Mouse (Mus musculus) forebrain, embryonic 14.5 days (tissue): Measurements from ENCODE around the gene Ccdc177. TPM values are rescaled to one million over a fixed set of nuclear protein-coding genes. Genes with fewer than 3 reads are reported as not detected.

Source experiments
- ATAC-seq: fragments of 200-750 bp; cut with Nextera tagmentation; 2 replicates; pipeline ENCODE4 v1.8.0; 2017; ENCODE audit warnings: mild to moderate bottlenecking, moderate library complexity
- DNase-seq: peaks from one replicate; pipeline ENCODE4 v3.0.0-alpha.2; 2015; ENCODE audit warnings: low spot score
- H3K27ac ChIP-seq: fragments of 300-500 bp; sonication (generic); 2 replicates; pipeline ENCODE4 v1.5.1; 2014; ENCODE audit warnings: low read depth, mild to moderate bottlenecking, control low read depth, low read length, moderate library complexity
- H3K27me3 ChIP-seq: fragments of 300-500 bp; sonication (generic); replicated peaks from 2 replicates; pipeline ENCODE4 v1.6.1; 2014; ENCODE audit warnings: low read length, control low read depth, mixed read lengths; ENCODE audit not compliant: control insufficient read depth, insufficient read depth
- H3K36me3 ChIP-seq: fragments of 300-500 bp; sonication (generic); 2 replicates; pipeline ENCODE4 v1.6.1; 2014; ENCODE audit warnings: low read length, control low read depth; ENCODE audit not compliant: control insufficient read depth, insufficient read depth
- H3K4me1 ChIP-seq: fragments of 300-500 bp; sonication (generic); 2 replicates; pipeline ENCODE4 v1.6.1; 2014; ENCODE audit warnings: antibody characterized with exemption, low read length, control low read depth; ENCODE audit not compliant: control insufficient read depth, insufficient read depth
- H3K4me2 ChIP-seq: fragments of 300-500 bp; sonication (generic); 2 replicates; pipeline ENCODE4 v1.6.1; 2014; ENCODE audit warnings: mild to moderate bottlenecking, control low read depth, low read length
- H3K4me3 ChIP-seq: fragments of 300-500 bp; sonication (generic); 2 replicates; pipeline ENCODE4 v1.5.1; 2014; ENCODE audit warnings: low read depth, low read length, control low read depth
- H3K9ac ChIP-seq: fragments of 300-500 bp; sonication (generic); 2 replicates; pipeline ENCODE4 v1.6.1; 2014; ENCODE audit warnings: mild to moderate bottlenecking, low read length, control low read depth, moderate library complexity
- H3K9me3 ChIP-seq: fragments of 300-500 bp; sonication (generic); replicated peaks from 2 replicates; pipeline ENCODE4 v1.6.1; 2016; ENCODE audit warnings: low read length, control low read depth, mixed read lengths; ENCODE audit not compliant: control insufficient read depth
- WGBS: fragments of 180-500 bp; shearing (Covaris S2); extraction: QIAGEN DNeasy Blood & Tissue Kit; methylation state at CpG from one replicate; pipeline ENCODE4 v1.1.7; 2014; 5-methylcytosine and 5-hydroxymethylcytosine counted together
- polyA plus RNA-seq: library from polyadenylated mRNA; unstranded; fragments of >200 nt; fragmentation: Nextera tagmentation; extraction: Ambion mirVana; gene quantifications from 2 replicates; pipeline ENCODE4 v1.2.1, GENCODE M21; 2014

Ccdc177 gene
- polyA plus RNA-seq, 1 experiment from 2014 or later = 6.7 TPM

DNA sequence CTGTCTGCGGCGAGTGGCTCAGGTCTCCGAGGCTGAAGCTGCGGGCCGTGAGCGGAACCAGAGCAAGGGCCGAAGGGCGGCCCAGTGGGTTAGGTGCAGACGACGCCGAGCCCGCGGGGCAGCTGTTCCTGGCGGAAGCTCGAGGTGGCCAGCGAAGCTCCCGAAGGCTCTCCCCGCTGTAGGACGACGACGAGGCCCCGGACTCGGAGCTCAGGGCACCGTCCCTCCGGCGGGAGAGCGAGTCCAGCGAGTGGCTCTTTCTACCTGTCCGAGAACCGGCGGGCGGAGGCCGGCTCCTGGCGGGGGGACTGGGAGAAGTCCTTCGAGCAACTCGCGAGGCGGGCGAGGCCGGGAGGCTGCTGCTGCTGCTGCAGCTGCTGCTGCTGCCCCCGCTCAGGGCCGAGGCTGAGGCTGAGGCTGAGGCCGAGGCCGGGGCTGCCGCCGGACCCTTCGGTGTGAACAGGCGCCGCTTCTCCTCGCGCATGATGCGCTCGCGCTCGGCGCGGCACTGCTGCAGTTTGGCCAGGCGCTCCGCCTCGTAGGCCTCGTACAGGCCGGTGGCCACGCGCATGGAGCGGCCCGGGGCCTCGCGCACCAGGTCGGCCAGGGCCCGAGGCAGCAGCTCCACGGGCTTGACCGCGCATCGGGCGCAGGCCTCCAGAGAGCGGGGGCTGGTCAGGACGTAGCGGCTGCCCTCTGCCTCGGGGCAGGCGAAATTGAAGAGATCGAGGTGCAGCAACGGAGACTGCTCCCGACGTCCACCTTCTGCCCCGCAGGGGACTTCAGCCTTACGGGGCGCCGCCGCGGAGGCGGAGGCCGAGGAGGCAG, 1.7 kb downstream of the Ccdc177 start:
- H3K4me3 ChIP-seq = peak overlapping the region; percentile 57
- WGBS = 51% methylated on average over 88 of the region's 92 CpGs
- H3K4me2 ChIP-seq = peak overlapping the region; percentile 66
- H3K27ac ChIP-seq = peak overlapping the region; percentile 98
- H3K4me1 ChIP-seq = peaks cover 5% of the 10 kb centered on the region
- ATAC-seq = no peak
- H3K27me3 ChIP-seq = no peaks in the 10 kb centered on the region
- peaks cover 38% of the 10 kb centered on the region for H3K9me3 ChIP-seq
- H3K9ac ChIP-seq = peak overlapping the region; percentile 84
- peaks cover 53% of the 10 kb centered on the region for H3K36me3 ChIP-seq
- no peak for DNase-seq

DNA sequence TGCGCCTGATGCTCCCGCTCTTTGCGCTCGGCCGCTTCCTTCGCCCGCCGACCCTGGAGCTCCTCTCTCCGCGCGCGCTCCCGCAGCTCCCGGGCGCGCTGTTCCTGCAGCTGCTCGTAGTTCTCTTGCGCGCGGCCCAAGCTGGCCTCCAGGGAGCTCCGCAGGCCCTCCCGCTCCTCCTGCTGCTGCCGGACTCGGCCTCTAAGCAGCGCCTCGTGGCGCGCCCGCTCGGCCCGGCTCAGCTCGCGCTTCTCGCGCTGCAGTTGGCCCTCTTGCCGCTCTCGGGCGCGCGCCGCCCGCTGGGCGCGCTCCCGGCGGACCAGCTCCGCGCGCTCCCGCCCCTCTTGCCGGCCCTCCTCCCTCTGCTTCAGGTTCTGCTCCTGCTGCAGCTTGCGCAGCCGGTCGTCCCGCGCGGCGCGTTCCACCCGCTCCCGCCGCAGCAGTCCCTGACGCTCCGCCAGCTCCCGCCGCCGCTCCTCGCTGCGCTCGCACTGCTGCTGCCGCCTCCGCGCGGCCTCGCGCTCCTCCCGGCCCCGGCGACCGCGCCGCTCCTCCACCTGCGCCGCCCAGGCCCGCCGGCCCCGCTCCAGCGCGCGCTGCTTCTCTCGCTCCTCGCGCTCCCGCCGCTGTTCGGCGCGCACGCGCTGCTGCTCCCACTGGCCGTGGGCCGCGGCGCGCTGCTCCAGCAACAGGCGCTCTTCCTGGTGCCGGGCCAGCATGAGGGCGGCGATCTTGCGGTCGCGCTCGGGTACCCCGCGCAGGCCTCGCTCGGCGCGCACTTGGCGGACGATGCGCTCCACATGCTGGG, 2.5 kb downstream of the Ccdc177 start:
- ATAC-seq (no peak), DNase-seq (no peak)
- no peak overlapping the region for H3K27ac ChIP-seq
- H3K9ac ChIP-seq = no peak overlapping the region
- peak overlapping the region; percentile 66 for H3K4me2 ChIP-seq
- no peaks in the 10 kb centered on the region for H3K27me3 ChIP-seq
- peaks cover 58% of the 10 kb centered on the region for H3K36me3 ChIP-seq
- peaks cover 5% of the 10 kb centered on the region for H3K4me1 ChIP-seq
- peaks cover 38% of the 10 kb centered on the region for H3K9me3 ChIP-seq
- peak overlapping the region; percentile 57 for H3K4me3 ChIP-seq
- 50% methylated on average over 117 of the region's 122 CpGs for WGBS

DNA sequence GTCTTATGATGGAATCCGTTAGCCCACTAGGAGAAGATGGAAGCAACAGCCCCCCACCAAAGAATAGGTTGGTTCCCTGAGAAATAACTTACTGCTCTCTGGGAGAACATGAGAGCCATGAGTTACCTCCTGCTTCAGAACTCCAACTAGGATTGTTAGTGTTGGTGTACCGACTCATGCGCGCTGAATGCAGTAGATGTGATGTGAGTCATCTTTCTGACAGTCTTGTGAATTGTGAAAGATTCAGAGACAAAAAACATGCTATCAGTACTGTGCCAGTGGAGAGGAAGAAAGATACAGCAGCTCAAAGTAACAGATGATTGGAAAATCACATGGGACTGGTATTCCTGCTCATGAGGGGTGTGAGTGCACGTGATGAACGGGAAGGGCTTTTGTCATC, 8.9 kb downstream of the Ccdc177 start:
- Histone ChIP-seq H3K36me3 (peaks cover 33% of the 10 kb centered on the region), H3K9me3 (peaks cover 12% of the 10 kb centered on the region), H3K9ac (no peak overlapping the region), H3K27ac (no peak overlapping the region), H3K27me3 (no peaks in the 10 kb centered on the region), H3K4me1 (peaks cover under 1% of the 10 kb centered on the region), H3K4me2 (no peak overlapping the region), H3K4me3 (no peak overlapping the region)
- no peak for DNase-seq
- ATAC-seq = no peak
- 94% methylated on average over 6 of the region's 6 CpGs for WGBS

DNA sequence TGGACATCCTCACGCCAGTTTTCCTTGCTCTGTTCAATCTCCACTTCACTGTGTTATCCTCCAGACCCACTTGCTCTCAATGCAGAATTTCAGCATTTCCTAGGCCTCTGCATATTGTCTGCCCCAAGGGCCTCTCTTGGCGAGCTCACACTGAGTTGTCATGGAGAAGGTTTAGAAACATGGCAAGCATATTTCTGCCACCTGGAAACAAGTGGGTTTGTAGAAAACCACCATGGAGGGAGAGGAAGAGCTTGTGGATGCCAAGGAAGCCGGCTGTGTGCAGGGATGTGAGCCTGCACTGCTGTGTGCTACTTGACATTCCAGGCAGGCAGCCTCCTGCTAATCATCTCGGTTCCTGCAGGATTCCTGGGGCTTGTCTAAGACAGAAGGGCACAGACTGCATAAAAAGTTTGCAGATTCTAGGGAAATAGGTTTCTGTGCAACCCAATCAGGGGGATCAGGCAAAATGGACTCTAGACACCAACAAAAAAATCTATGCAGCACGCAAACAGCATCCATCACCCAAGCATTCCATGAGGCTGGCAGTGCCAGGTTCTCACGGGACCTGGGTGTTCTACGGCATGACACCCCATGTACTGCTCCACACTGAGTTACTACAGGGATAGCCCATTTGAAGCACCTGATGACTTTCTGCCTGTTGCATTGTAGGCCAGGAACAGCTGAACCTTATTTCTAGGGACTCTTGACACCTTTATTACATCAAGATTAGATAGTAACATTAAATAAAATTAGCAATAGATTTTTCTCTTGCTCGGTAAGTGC, 14.3 kb downstream of the Ccdc177 start:
- DNase-seq (peak; percentile 71), ATAC-seq (peak; percentile 81)
- Histone ChIP-seq H3K4me1 (peaks cover 6% of the 10 kb centered on the region), H3K4me2 (no peak overlapping the region), H3K27me3 (no peaks in the 10 kb centered on the region), H3K9ac (no peak overlapping the region), H3K36me3 (no peaks in the 10 kb centered on the region), H3K27ac (peak overlapping the region; percentile 49; the same call in 1 of the 2 replicates), H3K9me3 (no peaks in the 10 kb centered on the region), H3K4me3 (no peak overlapping the region)
- 41% methylated on average over 8 of the region's 8 CpGs for WGBS

DNA sequence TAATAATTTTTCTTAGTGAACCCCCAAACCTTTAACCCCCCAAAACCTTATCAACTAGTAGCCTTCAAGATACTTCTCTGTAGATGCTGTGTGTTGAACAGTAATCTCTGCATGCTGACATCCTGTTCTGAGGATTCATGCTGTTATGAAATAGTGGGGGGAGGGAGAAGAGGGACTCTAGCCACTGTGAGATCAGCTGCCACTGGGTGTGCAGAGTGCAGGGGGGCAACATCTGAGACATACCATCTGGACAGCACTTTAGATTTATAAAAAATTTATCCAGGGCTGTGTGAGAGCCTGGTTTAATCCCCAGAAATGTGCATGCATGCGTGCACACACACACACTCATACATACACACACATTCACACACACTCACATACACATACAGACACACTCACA, 15.9 kb downstream of the Ccdc177 start:
- no peak overlapping the region for H3K4me3 ChIP-seq

DNA sequence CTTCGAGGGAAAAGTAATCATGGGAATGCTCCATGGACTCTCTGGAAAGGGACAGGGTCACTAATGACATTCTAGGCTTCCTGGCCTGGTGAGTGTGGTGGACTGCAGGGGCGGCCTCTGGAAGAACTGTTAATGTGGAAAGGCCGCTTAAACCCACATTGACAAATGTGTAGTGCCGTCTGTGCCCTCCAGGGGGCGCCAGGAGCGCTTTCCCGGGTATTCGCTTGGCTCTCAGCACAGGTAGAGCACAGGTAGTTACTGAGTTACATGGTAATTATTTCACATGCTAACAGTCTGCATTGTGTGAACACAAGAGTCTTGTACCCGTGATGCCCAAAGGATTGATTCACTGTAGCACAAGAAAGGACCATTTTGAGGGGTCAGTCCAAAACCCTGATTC, 21.0 kb downstream of the Ccdc177 start:
- no peak overlapping the region for H3K4me3 ChIP-seq
- H3K9ac ChIP-seq = no peak overlapping the region
- H3K4me2 ChIP-seq = no peak overlapping the region
- peaks cover 18% of the 10 kb centered on the region for H3K4me1 ChIP-seq
- H3K27me3 ChIP-seq = no peaks in the 10 kb centered on the region
- DNase-seq (no peak), ATAC-seq (no peak)
- no peaks in the 10 kb centered on the region for H3K36me3 ChIP-seq
- H3K9me3 ChIP-seq = no peaks in the 10 kb centered on the region
- no peak overlapping the region for H3K27ac ChIP-seq
- 41% methylated on average over 9 of the region's 9 CpGs for WGBS

More for the DNA sequence above, 15.9 kb downstream of the Ccdc177 start:
- Histone ChIP-seq H3K36me3 (no peaks in the 10 kb centered on the region), H3K4me2 (no peak overlapping the region), H3K9me3 (no peaks in the 10 kb centered on the region), H3K9ac (no peak overlapping the region), H3K27me3 (no peaks in the 10 kb centered on the region), H3K27ac (no peak overlapping the region), H3K4me1 (peaks cover 6% of the 10 kb centered on the region)
- no peak for DNase-seq
- 92% methylated on average over 1 of the region's 1 CpGs for WGBS
- ATAC-seq = no peak

DNA sequence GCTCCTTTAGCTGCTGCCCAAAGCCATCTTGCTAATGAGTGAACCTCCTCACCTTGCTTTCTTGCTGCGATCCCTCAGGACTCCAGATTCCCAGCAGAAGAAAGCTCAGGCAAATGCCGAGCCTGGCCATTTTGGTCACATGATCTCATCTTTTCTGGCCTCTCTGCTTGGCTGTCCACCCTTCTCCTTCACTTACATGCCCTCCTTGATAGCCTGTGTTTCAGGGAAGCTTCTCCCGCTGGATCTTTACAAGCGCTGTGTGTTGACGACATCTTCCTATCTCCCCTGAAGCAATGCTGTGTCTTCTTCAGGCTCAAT, 23.2 kb downstream of the Ccdc177 start:
- H3K9ac ChIP-seq = 0 out of 2 replicates have a peak overlapping the region, but pooled peaks have one; percentile 36
- no peak overlapping the region for H3K4me3 ChIP-seq
- DNase-seq = no peak
- no peaks in the 10 kb centered on the region for H3K9me3 ChIP-seq
- H3K27me3 ChIP-seq = no peaks in the 10 kb centered on the region
- 68% methylated on average over 5 of the region's 5 CpGs for WGBS
- H3K4me1 ChIP-seq = peaks cover 18% of the 10 kb centered on the region
- peak overlapping the region; percentile 37 for H3K4me2 ChIP-seq
- ATAC-seq = no peak
- peak overlapping the region; percentile 95 for H3K27ac ChIP-seq
- H3K36me3 ChIP-seq = no peaks in the 10 kb centered on the region

DNA sequence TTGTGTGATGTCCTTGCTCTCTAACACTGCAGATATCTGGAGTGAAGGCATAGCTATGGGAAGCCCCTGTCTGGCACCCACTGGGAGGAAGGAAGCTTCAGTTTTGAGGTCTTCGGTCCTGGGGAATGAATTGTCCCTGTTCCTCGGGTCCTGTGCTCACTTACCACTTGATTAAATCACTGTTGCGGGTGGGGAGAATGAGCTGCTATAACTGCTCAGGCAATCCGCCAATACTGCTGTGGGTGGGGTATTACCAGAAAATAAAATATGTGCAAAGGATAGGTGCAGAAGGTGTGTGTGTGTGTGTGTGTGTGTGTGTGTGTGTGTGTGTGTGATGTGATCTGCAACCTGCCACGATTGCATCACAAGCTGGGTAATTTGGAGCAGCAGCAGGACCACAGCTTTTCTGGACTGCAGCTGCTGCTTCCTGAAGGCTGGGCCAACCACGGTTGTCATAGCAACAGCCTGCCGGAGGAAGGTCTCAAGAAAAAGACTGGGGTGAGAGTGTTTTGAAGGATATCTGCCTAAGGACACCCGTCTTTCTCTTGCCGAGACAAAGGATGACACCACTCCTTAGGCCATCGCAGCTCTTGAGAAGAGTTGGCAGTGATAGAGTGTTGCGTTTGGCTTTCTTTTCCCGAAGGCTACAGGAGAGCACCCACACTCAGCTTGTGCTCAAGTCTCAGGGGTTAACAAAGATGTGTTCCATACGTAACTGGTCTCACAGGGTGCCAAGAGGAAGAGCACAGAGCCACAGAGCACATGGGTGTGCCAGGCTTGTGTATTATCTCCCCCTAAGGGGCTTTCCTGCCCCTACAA, 23.8 kb downstream of the Ccdc177 start:
- DNase-seq (peak; percentile 95), ATAC-seq (peak; percentile 84)
- 8% methylated on average over 13 of the region's 13 CpGs for WGBS
- Histone ChIP-seq H3K27ac (peak overlapping the region; percentile 95), H3K4me3 (no peak overlapping the region), H3K9ac (peak overlapping the region; percentile 54), H3K9me3 (no peaks in the 10 kb centered on the region), H3K4me1 (peaks cover 18% of the 10 kb centered on the region), H3K4me2 (peak overlapping the region; percentile 37), H3K36me3 (no peaks in the 10 kb centered on the region), H3K27me3 (no peaks in the 10 kb centered on the region)
